Mouse (Mus musculus): Measurements from ENCODE around the gene Gm5478. TPM values are rescaled to one million over a fixed set of nuclear protein-coding genes. Genes with fewer than 3 reads are reported as not detected.
"Not testable (repeated sequence)": the region's sequence is repeated elsewhere in the genome, so short reads cannot be mapped to it uniquely, and the experiment has no call there.

Gene Gm5478
- not detected in 2 replicates for polyA plus RNA-seq (2012; rRNA removed)

GRCm38 (mm10) chr15:101647280-101647679, at the start of gene Gm5478:
Gm5478 (minus strand) TSS chr15:101647380.
- DNase-seq (ENCODE audit: extremely low spot score in 1 of 2, low spot score in 1 of 2) = no peak

- DNase-seq (ENCODE audit: extremely low spot score in 1 of 2, low spot score in 1 of 2) = no peak
These were observed 47.0 kb upstream of the Gm5478 start, which contains the start of gene Krt6a for GRCm38 (mm10) chr15:101694207-101694606. Krt6a (minus strand) TSS chr15:101694307.

- DNase-seq (ENCODE audit: extremely low spot score in 1 of 2, low spot score in 1 of 2) = not testable (repeated sequence)
These were observed 43.3 kb upstream of the Gm5478 start for GRCm38 (mm10) chr15:101690460-101690859.

- no peak for DNase-seq (ENCODE audit: extremely low spot score in 1 of 2, low spot score in 1 of 2)
These were observed 41.0 kb upstream of the Gm5478 start for GRCm38 (mm10) chr15:101688161-101688560.

GRCm38 (mm10) chr15:101680187-101680586, 33.0 kb upstream of the Gm5478 start, which contains the start of gene Krt6b:
Krt6b (minus strand) TSS chr15:101680287.
- no peak for DNase-seq (ENCODE audit: extremely low spot score in 1 of 2, low spot score in 1 of 2)

- no peak for DNase-seq (ENCODE audit: extremely low spot score in 1 of 2, low spot score in 1 of 2)
These were observed 28.8 kb upstream of the Gm5478 start for GRCm38 (mm10) chr15:101675978-101676377.

- no peak for DNase-seq (ENCODE audit: extremely low spot score in 1 of 2, low spot score in 1 of 2)
These were observed 5.6 kb upstream of the Gm5478 start for GRCm38 (mm10) chr15:101652736-101653265.

- no peak for DNase-seq (ENCODE audit: extremely low spot score in 1 of 2, low spot score in 1 of 2)
These were observed 19.3 kb downstream of the Gm5478 start, which contains the start of gene Gm5414 for GRCm38 (mm10) chr15:101627884-101628283. Gm5414 (minus strand) TSS chr15:101628188.

- DNase-seq (ENCODE audit: extremely low spot score in 1 of 2, low spot score in 1 of 2) = no peak
These were observed 48.1 kb downstream of the Gm5478 start for GRCm38 (mm10) chr15:101599123-101599522.

Other genes with a start within 250 kb of the Gm5478 start
- gene Krt7, start 236.3 kb downstream of the Gm5478 start, polyA plus RNA-seq (2012; rRNA removed) = 0.34 and 1.0 TPM in 2 replicates
- gene Krt87, start 208.6 kb downstream of the Gm5478 start, polyA plus RNA-seq (2012; rRNA removed) = 0.10 and 0.13 TPM in 2 replicates
- gene Krt88, start 199.6 kb downstream of the Gm5478 start, polyA plus RNA-seq (2012; rRNA removed) = not detected in 2 replicates
- gene Krt81, start 183.6 kb downstream of the Gm5478 start, polyA plus RNA-seq (2012; rRNA removed) = not detected in 2 replicates
- 0.10 TPM in 1 of 2 replicates, not detected in the other for gene Krt86, start 173.9 kb downstream of the Gm5478 start, polyA plus RNA-seq (2012; rRNA removed)
- gene Krt83, start 155.9 kb downstream of the Gm5478 start, polyA plus RNA-seq (2012; rRNA removed) = not detected in 2 replicates
- gene Gm49425, start 130.1 kb downstream of the Gm5478 start, polyA plus RNA-seq (2012; rRNA removed) = not detected in 2 replicates
- gene Krt84, start 114.6 kb downstream of the Gm5478 start, polyA plus RNA-seq (2012; rRNA removed) = 0.06 TPM in 1 of 2 replicates, not detected in the other
- gene Krt82, start 96.7 kb downstream of the Gm5478 start, polyA plus RNA-seq (2012; rRNA removed) = not detected in 2 replicates
- gene Krt90, start 84.4 kb downstream of the Gm5478 start, polyA plus RNA-seq (2012; rRNA removed) = 0.08 and 0.10 TPM in 2 replicates
- gene Krt75, start 73.5 kb downstream of the Gm5478 start, polyA plus RNA-seq (2012; rRNA removed) = not detected in 2 replicates
- gene Gm5414, start 19.2 kb downstream of the Gm5478 start, polyA plus RNA-seq (2012; rRNA removed) = not detected in 2 replicates
- not detected in 2 replicates for gene Krt6b, start 32.9 kb upstream of the Gm5478 start, polyA plus RNA-seq (2012; rRNA removed)
- not detected in 2 replicates for gene Krt6a, start 46.9 kb upstream of the Gm5478 start, polyA plus RNA-seq (2012; rRNA removed)
- 0.08 TPM in 1 of 2 replicates, not detected in the other for gene Krt5, start 65.5 kb upstream of the Gm5478 start, polyA plus RNA-seq (2012; rRNA removed)
- not detected in 2 replicates for gene Krt71, start 95.7 kb upstream of the Gm5478 start, polyA plus RNA-seq (2012; rRNA removed)
- gene Krt72, start 139.1 kb upstream of the Gm5478 start, polyA plus RNA-seq (2012; rRNA removed) = 0.17 and 0.28 TPM in 2 replicates
- gene Krt73, start 155.0 kb upstream of the Gm5478 start, polyA plus RNA-seq (2012; rRNA removed) = 0.78 and 0.92 TPM in 2 replicates
- gene Krt2, start 170.8 kb upstream of the Gm5478 start, polyA plus RNA-seq (2012; rRNA removed) = 0.02 TPM in 1 of 2 replicates, not detected in the other
- 3.8 and 5.4 TPM in 2 replicates for gene Krt1, start 203.4 kb upstream of the Gm5478 start, polyA plus RNA-seq (2012; rRNA removed)
- gene Krt77, start 222.3 kb upstream of the Gm5478 start, polyA plus RNA-seq (2012; rRNA removed) = 5.6 and 9.1 TPM in 2 replicates
- gene Krt76, start 245.5 kb upstream of the Gm5478 start, polyA plus RNA-seq (2012; rRNA removed) = not detected in 2 replicates